Mouse (Mus musculus) 416B (cell line): ENCODE measurements at regions not wholly inside any gene's neighbourhood (a gene's known extent, or its start where the extent isn't known, plus 50 kb on each side); places are given as distances from the start of the nearest gene placed in this dataset.

ENCODE experiments used
- DNase-seq: peaks from one replicate; pipeline ENCODE4 v3.0.0; 2011; ENCODE audit warnings: low read depth

- DNase-seq = no peak
Measured at GRCm38 (mm10) chr13:85035903-85036302, 153.3 kb upstream of the Ccnh start.

DNA sequence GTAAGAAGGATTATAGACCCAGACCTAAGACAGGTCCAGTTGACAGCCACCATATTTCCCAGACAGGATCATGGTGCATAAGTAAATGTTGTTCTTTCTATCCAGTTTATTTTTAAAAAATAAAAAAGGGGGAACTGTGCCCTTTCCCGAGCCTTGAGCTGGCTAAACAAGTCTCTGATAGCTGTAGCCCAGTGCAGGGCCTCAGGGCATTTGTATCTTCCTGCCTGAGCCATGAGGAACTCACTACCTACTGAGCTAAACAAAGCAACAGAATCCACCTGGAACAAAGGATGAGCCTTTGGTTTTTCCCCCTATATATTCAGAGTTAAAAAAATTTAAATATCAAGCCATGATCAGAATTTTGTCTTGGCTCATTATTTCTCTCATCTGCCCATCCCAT lies 152.4 kb upstream of the Ccnh start:
- no peak for DNase-seq

- no peak for DNase-seq
Measured at GRCm38 (mm10) chr13:85066585-85067550, 122.3 kb upstream of the Ccnh start.

- DNase-seq = no peak
Measured at GRCm38 (mm10) chr13:85067551-85068283, 121.5 kb upstream of the Ccnh start.

GRCm38 (mm10) chr13:85068403-85068802 lies 120.8 kb upstream of the Ccnh start:
- DNase-seq = no peak

GRCm38 (mm10) chr13:85083335-85083734 lies 105.9 kb upstream of the Ccnh start:
- DNase-seq = no peak

DNA sequence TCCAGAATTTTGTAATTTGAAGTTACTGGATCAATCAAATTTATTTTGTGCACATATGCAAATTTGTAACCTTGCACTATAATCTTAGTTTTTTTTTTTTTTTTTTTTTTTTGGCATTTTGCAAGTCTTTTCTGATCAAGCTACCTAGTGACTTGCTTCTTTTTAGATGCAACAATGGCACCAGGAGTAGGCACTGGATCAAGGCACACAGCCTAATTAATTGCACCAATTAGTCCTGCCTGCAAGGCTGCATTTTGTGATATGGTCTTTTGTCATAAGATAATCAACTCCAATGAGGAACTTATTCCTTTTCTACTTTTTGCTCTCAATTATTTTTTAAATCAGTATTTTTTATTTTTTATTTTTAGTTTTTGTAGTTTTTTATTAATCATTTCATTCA lies 105.5 kb upstream of the Ccnh start:
- DNase-seq = no peak

- peak; percentile 54 for DNase-seq
Measured at GRCm38 (mm10) chr13:85096174-85096573, 93.0 kb upstream of the Ccnh start.

GRCm38 (mm10) chr13:85123309-85123708 lies 65.9 kb upstream of the Ccnh start:
- no peak for DNase-seq

- peak; percentile 55 for DNase-seq
Measured at GRCm38 (mm10) chr13:85126573-85127547, 62.3 kb upstream of the Ccnh start.

DNA sequence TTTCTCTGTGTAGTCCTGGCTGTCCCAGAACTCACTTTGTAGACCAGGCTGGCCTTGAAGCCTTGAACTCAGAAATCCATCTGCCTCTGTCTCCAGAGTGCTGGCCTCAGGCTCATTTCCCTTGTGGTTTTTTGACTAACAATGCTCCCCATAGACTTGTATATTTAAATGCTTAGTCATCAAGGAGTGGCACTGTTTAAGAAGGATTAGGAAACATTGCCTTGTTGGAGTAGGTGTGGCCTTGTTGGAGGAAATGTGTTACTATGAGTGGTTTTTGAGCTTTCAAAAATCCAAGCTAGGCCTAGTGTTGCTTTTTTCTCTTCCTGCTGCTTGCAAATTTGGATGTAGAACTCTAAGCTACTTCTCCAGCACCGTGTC lies 61.7 kb upstream of the Ccnh start:
- DNase-seq = peak; percentile 12
